Mouse (Mus musculus) layer of hippocampus, adult 11-12 months (tissue): ENCODE data around the gene Pgam2.

Source experiments
- DNase-seq: peaks from one replicate; pipeline ENCODE4 v3.0.0; 2022; ENCODE audit warnings: low spot score

Pgam2 gene

GRCm38 (mm10) chr11:5766019-5766418 is 37.5 kb downstream of the Pgam2 start:
- DNase-seq, result no peak

DNA sequence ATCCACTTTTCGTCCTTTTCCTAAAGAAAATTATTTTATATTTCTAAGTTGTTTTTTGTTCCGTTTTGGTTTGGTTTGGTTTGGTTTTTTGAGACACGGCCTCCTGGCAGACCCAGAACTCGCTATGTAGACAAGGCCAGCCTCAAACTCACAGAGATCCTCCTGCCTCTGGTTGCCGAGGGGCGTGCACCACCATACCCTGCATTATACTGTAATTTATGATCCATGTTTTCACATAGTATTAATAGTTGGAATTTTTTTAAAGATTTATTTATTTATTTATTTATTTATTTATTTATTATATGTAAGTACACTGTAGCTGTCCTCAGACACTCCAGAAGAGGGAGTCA is 40.9 kb downstream of the Pgam2 start:
- DNase-seq, result no peak

GRCm38 (mm10) chr11:5761820-5762632 is 41.5 kb downstream of the Pgam2 start, which contains the start of gene Urgcp:
Urgcp (minus strand) TSS chr11:5762376.
- DNase-seq, result peak; percentile 93

GRCm38 (mm10) chr11:5753755-5754154 is 49.8 kb downstream of the Pgam2 start:
- no peak for DNase-seq
